Mouse (Mus musculus): ENCODE measurements around the gene Thoc2. TPM values are rescaled to one million over a fixed set of nuclear protein-coding genes. Genes with fewer than 3 reads are reported as not detected.

Gene Thoc2
- total RNA-seq, 1 experiment, result 40.2 TPM

DNA sequence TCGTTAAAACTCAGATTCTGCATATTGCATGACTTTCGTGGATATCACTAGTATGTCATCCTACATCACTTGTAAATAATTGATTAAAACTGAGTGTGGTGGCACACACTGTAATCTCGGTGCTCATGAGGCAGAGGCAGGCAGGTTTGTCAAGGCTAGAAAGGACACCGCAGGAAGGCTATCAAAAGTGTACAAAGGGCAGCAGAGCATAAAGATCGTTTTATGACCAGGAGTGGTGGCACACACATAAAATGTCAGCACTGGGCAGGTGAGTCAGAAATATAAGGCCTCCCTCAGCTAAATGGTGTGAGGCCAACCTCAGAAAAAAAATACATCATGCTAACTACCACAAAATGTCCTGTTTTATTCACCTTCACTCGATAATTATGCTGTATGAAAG, 127.2 kb downstream of the Thoc2 start:
- no peak for DNase-seq (ENCODE audit: low read depth, low spot score)
- no peak overlapping the region for H3K4me3 ChIP-seq (ENCODE audit: insufficient read depth in 1 of 2, low read depth in 1 of 2, low read length in 2 of 2, poor library complexity in 1 of 2, severe bottlenecking in 1 of 2)
- in situ Hi-C loops (cut with MboI; ENCODE audit: low sequenced_read_pairs in 2 of 2, unreplicated experiment in 2 of 2), result no loop called here

More for the DNA sequence above, 127.2 kb downstream of the Thoc2 start:
- Histone ChIP-seq H3K36me3 (ENCODE audit: control insufficient read depth, insufficient read depth, low read length, poor library complexity, severe bottlenecking) (no peaks in the 10 kb centered on the region; the same call in 1 of the 2 replicates), H3K27ac (ENCODE audit: insufficient read depth, low read depth, low read length, poor library complexity, severe bottlenecking) (no peak overlapping the region), H3K4me1 (ENCODE audit: control insufficient read depth in 2 of 2, insufficient read depth in 2 of 2, low read length in 2 of 2, poor library complexity in 1 of 2) (no peaks in the 10 kb centered on the region), H3K9ac (ENCODE audit: insufficient read depth, low read depth, low read length, poor library complexity, severe bottlenecking) (no peak overlapping the region), H3K9me3 (ENCODE audit: control insufficient read depth, insufficient read depth, low read depth, low read length) (no peaks in the 10 kb centered on the region)
- TF ChIP-seq ZC3H11A (IDR thresholded peaks at IDR 0.05; ENCODE audit: borderline replicate concordance, low read depth, low read length), result no peak

Other genes starting within 250 kb of the Thoc2 start
- 18.0 and 22.2 TPM in 2 replicates for gene Xiap, start 139.0 kb upstream of the Thoc2 start, total RNA-seq (2012; rRNA removed)
- gene Stag2, start 228.6 kb upstream of the Thoc2 start, total RNA-seq (2012; rRNA removed), result 25.1 and 35.8 TPM in 2 replicates

Data from ES-E14 (cell line).